Mouse (Mus musculus) embryonic facial prominence, embryonic 12.5 days (tissue): ENCODE measurements at regions not wholly inside any gene's neighbourhood (a gene's known extent, or its start where the extent isn't known, plus 50 kb on each side); places are given as distances from the start of the nearest gene placed in this dataset.

Source experiments
- ATAC-seq: fragments of 200-750 bp; cut with Nextera tagmentation; 2 replicates; pipeline ENCODE4 v1.8.0; 2017; ENCODE audit not compliant: insufficient number of reproducible peaks, insufficient read depth, low FRiP score, low TSS enrichment
- H3K27ac ChIP-seq: fragments of 300-500 bp; sonication (generic); 2 replicates; pipeline ENCODE4 v1.5.1; 2016; ENCODE audit warnings: mild to moderate bottlenecking
- H3K27me3 ChIP-seq: fragments of 300-500 bp; sonication (generic); 2 replicates; pipeline ENCODE4 v1.6.1; 2016; ENCODE audit warnings: mild to moderate bottlenecking, moderate library complexity
- H3K36me3 ChIP-seq: fragments of 300-500 bp; sonication (generic); 2 replicates; pipeline ENCODE4 v1.6.1; 2016; ENCODE audit warnings: mild to moderate bottlenecking
- H3K4me1 ChIP-seq: fragments of 300-500 bp; sonication (generic); 2 replicates; pipeline ENCODE4 v1.6.1; 2016
- H3K4me2 ChIP-seq: fragments of 300-500 bp; sonication (generic); replicated peaks from 2 replicates; pipeline ENCODE4 v1.6.1; 2016; ENCODE audit warnings: mild to moderate bottlenecking, moderate library complexity
- H3K4me3 ChIP-seq: fragments of 300-500 bp; sonication (generic); 2 replicates; pipeline ENCODE4 v1.5.1; 2016; ENCODE audit warnings: mild to moderate bottlenecking
- H3K9ac ChIP-seq: fragments of 300-500 bp; sonication (generic); 2 replicates; pipeline ENCODE4 v1.6.1; 2016; ENCODE audit warnings: mild to moderate bottlenecking, moderate library complexity
- H3K9me3 ChIP-seq: fragments of 300-500 bp; sonication (generic); 2 replicates; pipeline ENCODE4 v1.6.1; 2016; ENCODE audit warnings: mild to moderate bottlenecking, moderate library complexity
- WGBS: fragments of 180-500 bp; shearing (Covaris S2); methylation state at CpG from one replicate; pipeline ENCODE4 v1.1.7; 2016; 5-methylcytosine and 5-hydroxymethylcytosine counted together

DNA sequence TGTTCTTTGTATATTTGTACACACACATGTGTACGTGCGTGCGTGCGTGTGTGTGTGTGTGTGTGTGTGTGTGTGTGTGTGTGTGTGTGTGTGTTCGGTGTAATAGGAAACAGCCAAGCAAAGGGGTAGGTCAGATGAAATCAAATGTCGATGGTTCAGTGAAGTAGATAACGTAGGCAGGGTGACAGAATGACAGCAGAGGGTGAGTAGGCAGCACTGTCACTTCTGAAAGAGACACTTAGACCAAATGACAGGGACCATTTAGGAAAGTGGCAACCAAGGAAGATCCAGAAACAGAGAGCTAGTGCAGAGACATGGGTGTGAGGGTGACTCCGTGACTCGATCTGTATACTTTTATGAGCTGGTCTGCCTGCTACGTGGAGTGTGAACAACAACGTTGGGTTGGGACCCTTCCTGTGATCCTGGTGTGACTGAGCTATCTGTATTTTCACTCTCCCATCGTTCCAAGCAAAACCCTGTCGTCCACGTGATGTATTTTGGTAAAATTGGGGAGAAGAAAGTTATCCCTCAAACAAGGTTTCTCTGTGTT, 266.5 kb upstream of the 9630041A04Rik start:
- H3K36me3 ChIP-seq: no peaks in the 10 kb centered on the region
- H3K4me2 ChIP-seq: no peak overlapping the region
- no peak overlapping the region for H3K27ac ChIP-seq
- 85% methylated on average over 13 of the region's 14 CpGs for WGBS
- no peak overlapping the region for H3K4me3 ChIP-seq
- no peaks in the 10 kb centered on the region for H3K4me1 ChIP-seq
- no peaks in the 10 kb centered on the region for H3K9me3 ChIP-seq
- no peak overlapping the region for H3K9ac ChIP-seq
- no peak for ATAC-seq
- H3K27me3 ChIP-seq: no peaks in the 10 kb centered on the region

DNA sequence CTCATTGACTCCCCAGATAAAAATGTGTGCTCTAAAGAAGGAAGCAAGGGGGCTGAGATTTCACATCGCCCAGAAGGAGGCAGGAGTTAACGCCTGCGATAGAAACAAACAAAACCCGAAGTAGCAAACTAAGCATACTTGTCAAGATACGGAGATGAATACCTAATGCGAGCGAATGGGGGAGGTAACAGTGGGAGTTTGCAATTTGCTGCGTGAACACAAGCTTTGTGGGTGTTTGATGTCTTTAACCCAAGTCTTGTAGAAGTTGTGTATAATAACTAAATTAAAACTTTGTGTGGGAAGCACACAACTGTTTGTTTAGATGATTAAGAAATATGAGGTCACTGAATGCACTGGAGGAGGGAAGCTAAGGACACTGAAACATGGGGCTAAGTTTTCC, 269.0 kb upstream of the 9630041A04Rik start:
- WGBS: 87% methylated on average over 8 of the region's 8 CpGs
- Histone ChIP-seq H3K27ac (no peak overlapping the region), H3K9me3 (no peaks in the 10 kb centered on the region), H3K4me1 (no peaks in the 10 kb centered on the region), H3K9ac (no peak overlapping the region), H3K4me2 (no peak overlapping the region), H3K4me3 (no peak overlapping the region), H3K27me3 (no peaks in the 10 kb centered on the region), H3K36me3 (no peaks in the 10 kb centered on the region)
- no peak for ATAC-seq

DNA sequence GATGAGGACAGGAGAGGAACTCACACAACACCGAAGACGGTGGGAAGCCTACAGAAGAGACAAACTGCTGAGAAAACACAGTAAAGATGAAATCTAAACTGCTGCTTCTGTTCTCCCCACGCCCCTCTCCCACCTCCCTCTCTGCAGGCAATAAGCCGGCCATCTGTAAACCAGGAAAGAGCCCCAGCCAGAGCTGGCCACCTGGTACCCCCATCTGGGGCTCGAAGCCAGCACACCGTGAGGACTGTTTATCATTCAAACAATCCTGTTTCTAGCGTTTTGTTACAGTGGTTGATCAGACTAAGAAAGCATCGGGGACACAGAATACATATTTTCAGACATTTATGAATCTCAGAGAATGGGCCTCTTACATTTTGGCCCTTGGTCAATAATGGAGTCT, 270.0 kb upstream of the 9630041A04Rik start:
- no peaks in the 10 kb centered on the region for H3K9me3 ChIP-seq
- H3K36me3 ChIP-seq: no peaks in the 10 kb centered on the region
- no peaks in the 10 kb centered on the region for H3K4me1 ChIP-seq
- WGBS: 74% methylated on average over 8 of the region's 8 CpGs
- H3K9ac ChIP-seq: no peak overlapping the region
- no peak overlapping the region for H3K27ac ChIP-seq
- ATAC-seq: no peak
- no peak overlapping the region for H3K4me3 ChIP-seq
- H3K27me3 ChIP-seq: no peaks in the 10 kb centered on the region
- no peak overlapping the region for H3K4me2 ChIP-seq

DNA sequence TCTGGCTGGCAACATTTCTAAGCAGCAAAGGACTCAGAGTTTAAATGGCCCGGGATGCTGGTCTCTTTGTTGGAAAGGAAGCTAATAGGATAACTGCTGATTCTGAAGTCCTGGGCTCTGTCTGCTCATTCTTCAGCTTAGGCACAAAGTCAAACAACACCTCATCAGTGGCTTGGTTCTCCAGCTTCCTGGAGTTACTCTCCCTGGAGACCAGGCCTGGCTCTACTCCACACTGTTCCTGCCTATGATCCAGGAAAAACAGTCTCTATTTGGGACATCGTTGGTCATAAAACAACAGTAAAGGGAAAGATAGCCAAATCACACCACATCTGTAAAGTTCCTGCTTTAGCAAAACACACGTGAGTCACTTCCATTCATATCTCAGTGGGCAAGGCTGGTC, 271.3 kb upstream of the 9630041A04Rik start:
- ATAC-seq: no peak
- H3K27ac ChIP-seq: no peak overlapping the region
- H3K4me3 ChIP-seq: no peak overlapping the region
- no peaks in the 10 kb centered on the region for H3K27me3 ChIP-seq
- 75% methylated on average over 3 of the region's 3 CpGs for WGBS
- no peak overlapping the region for H3K4me2 ChIP-seq
- no peaks in the 10 kb centered on the region for H3K9me3 ChIP-seq
- no peak overlapping the region for H3K9ac ChIP-seq
- no peaks in the 10 kb centered on the region for H3K4me1 ChIP-seq
- no peaks in the 10 kb centered on the region for H3K36me3 ChIP-seq

DNA sequence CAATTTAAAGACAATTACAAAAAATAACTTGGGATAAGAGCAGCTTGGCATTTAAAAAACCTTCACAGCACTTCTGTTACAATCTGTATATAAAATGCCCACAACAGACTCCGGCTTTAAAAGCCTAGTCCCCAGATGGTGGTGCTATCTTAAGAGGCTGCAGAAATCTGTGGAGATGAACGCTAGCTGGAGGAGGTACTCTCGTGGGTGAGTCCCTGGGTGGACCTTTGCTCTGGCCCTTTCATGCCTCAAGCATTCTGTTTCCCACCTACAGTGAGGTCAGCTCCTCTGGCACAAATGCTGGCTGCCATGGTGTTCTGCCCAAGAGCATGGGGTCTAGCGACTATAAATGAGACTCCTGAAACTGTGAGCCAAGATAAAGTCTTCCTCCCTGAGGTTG, 280.6 kb upstream of the 9630041A04Rik start:
- no peak overlapping the region for H3K27ac ChIP-seq
- H3K9ac ChIP-seq: no peak overlapping the region
- ATAC-seq: no peak
- no peaks in the 10 kb centered on the region for H3K27me3 ChIP-seq
- H3K36me3 ChIP-seq: no peaks in the 10 kb centered on the region
- no peak overlapping the region for H3K4me3 ChIP-seq
- 89% methylated on average over 4 of the region's 4 CpGs for WGBS
- H3K9me3 ChIP-seq: no peaks in the 10 kb centered on the region
- no peaks in the 10 kb centered on the region for H3K4me1 ChIP-seq
- no peak overlapping the region for H3K4me2 ChIP-seq

DNA sequence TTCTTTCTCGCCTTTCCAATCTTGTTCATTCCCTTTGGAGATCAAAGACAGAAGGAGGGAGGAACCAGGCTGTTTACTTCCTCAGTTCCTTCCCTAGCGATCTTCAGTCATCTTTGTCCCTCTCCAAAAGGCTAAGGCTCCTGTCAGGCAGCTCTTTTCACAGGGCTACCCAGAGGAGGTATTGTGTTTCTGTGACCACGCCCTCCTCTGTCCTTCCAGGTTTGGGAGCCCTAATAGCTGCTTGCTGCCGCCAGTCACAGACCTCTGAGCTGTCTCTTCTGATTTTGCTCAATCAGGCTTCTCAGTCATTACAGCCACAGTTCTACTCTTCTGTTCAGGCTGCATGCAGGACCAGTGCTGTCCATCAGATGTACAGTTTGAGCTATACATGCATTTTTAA, 290.9 kb upstream of the 9630041A04Rik start:
- no peak overlapping the region for H3K9ac ChIP-seq
- H3K9me3 ChIP-seq: no peaks in the 10 kb centered on the region
- H3K36me3 ChIP-seq: no peaks in the 10 kb centered on the region
- no peak for ATAC-seq
- H3K27me3 ChIP-seq: no peaks in the 10 kb centered on the region
- no peak overlapping the region for H3K27ac ChIP-seq
- H3K4me1 ChIP-seq: 0 out of 2 replicates have a peak, but pooled peaks cover 3% of the 10 kb centered on the region
- 1% methylated on average over 4 of the region's 4 CpGs for WGBS
- no peak overlapping the region for H3K4me3 ChIP-seq
- no peak overlapping the region for H3K4me2 ChIP-seq

DNA sequence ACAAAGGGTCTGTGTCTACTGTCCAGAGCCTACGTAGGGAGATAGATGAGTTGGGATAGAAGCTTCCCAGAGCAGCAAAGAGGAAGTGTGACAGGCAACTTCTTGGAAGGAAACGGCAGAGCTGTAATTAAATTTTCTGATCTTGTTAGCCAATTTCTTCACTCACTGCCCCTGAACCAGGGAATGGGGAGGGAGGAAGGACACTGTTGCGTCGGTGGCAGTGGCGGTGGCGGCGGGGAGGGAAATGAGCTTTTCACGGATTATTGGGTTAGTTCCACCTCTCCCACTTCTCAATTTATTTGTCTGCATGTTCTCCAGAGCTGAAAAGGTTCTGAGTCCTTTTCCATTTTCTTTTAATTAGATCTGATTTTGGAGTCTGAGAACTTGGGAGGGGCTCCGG, 298.4 kb upstream of the 9630041A04Rik start:
- Histone ChIP-seq H3K9me3 (no peaks in the 10 kb centered on the region), H3K27ac (no peak overlapping the region), H3K9ac (no peak overlapping the region), H3K36me3 (no peaks in the 10 kb centered on the region), H3K4me3 (no peak overlapping the region), H3K4me2 (no peak overlapping the region), H3K27me3 (no peaks in the 10 kb centered on the region), H3K4me1 (no peaks in the 10 kb centered on the region; the same call in 1 of the 2 replicates)
- 35% methylated on average over 9 of the region's 9 CpGs for WGBS
- no peak for ATAC-seq

DNA sequence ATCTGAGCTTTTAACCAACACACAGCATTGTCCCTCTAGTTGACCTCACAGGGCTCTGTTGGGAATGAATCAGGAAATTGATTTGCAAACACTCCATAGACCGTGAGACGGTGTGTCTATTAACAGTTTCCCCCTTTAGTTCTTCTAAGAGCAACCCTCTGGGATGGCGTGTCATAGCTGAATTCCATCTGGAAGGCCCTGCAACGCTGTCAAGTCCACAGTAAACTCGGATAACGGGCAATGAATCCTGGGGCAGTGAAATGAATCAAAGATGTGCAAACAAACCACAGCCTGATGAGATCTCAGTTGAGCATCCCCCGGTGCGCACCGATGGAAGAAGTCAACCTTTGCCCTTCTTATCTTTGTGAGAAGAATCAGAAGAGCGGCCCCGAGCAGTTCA, 302.3 kb upstream of the 9630041A04Rik start:
- no peak for ATAC-seq
- H3K27me3 ChIP-seq: no peaks in the 10 kb centered on the region
- 81% methylated on average over 11 of the region's 11 CpGs for WGBS

DNA sequence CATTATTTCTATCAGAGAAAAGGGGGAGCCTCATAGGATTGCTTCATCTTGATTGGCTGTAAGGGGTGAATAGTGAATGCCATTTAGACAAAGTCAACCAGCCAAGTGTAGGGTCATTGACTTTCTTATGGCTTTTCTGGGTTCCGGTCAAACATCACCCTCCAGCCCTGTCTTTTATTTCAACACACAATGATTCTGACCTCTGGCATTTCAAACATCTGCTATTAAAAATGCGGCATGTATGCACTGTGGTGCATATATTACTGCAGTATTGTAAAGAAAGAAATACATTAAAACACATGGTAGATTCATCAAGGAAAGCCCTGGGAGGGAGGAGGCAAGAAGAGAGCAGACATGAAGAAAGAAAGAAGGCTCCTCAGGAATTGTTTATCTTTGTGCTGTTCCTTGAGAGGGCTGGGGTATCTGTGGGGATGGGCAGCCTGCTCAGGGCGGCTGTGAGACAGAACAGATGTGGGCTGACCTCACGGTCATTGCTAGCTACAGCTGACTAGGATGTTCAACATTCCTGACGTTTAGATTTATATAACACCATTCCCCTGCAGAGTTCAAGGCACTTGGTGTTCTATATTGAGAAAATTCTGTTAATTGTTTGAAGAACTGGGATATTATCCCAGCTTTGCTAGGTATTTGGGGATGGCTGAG, 303.5 kb upstream of the Ppp2r3a start:
- H3K9ac ChIP-seq: no peak overlapping the region
- peak; percentile 71; the same call in 1 of the 2 replicates for ATAC-seq
- H3K4me1 ChIP-seq: peaks cover 5% of the 10 kb centered on the region; the same call in 1 of the 2 replicates
- H3K4me2 ChIP-seq: no peak overlapping the region
- 30% methylated on average over 5 of the region's 5 CpGs for WGBS
- no peak overlapping the region for H3K27ac ChIP-seq
- no peaks in the 10 kb centered on the region for H3K27me3 ChIP-seq
- H3K36me3 ChIP-seq: no peaks in the 10 kb centered on the region
- no peak overlapping the region for H3K4me3 ChIP-seq
- H3K9me3 ChIP-seq: no peaks in the 10 kb centered on the region

More for the DNA sequence above, 302.3 kb upstream of the 9630041A04Rik start:
- H3K9me3 ChIP-seq: no peaks in the 10 kb centered on the region
- H3K4me2 ChIP-seq: no peak overlapping the region
- H3K27ac ChIP-seq: no peak overlapping the region
- no peak overlapping the region for H3K9ac ChIP-seq
- peaks cover 5% of the 10 kb centered on the region; the same call in 1 of the 2 replicates for H3K4me1 ChIP-seq
- no peaks in the 10 kb centered on the region for H3K36me3 ChIP-seq
- no peak overlapping the region for H3K4me3 ChIP-seq

DNA sequence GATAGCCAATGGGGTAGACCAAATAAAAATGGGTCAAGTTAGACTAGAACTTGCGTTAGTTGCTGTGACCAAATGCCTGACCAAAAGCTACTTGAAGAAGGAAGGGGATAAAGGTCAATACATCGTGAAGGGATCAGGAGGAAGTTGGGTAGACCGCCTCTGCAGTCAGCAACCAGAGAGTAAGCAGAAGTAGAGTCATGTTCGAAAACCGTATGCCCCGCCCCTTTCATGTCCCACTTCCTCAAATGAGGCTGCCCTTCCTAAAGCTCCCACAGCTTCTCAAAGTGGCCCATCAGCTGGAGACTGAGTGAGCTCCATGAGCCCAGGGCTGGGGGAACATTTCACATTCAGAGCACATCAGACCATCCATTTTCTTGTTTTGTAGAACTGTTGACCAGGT, 301.2 kb upstream of the Ppp2r3a start:
- Histone ChIP-seq H3K4me3 (no peak overlapping the region), H3K36me3 (no peaks in the 10 kb centered on the region), H3K4me2 (no peak overlapping the region), H3K27ac (no peak overlapping the region), H3K27me3 (no peaks in the 10 kb centered on the region), H3K4me1 (peaks cover 5% of the 10 kb centered on the region; the same call in 1 of the 2 replicates), H3K9me3 (no peaks in the 10 kb centered on the region), H3K9ac (no peak overlapping the region)
- no peak for ATAC-seq
- 92% methylated on average over 6 of the region's 6 CpGs for WGBS

DNA sequence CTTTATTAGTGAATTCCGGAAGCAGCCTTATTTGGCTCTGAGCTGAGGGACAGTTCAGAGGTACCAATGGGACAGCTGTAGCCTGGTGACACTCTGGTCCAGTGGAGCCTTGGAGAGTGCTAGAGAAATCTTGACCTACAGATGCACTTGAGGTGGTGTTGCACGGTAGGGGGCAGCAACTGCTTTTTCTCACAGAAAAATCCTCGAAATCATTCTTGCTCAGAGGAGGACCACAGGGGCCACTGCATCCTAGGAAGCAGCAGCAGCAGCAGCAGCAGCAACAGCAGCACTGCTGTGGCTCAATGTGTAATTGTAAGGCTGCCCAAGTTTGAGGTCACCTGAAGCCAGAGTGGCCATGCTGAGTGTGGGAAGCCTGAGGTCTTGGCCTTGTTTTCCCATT, 299.7 kb upstream of the Ppp2r3a start:
- no peak for ATAC-seq
- peaks cover 5% of the 10 kb centered on the region; the same call in 1 of the 2 replicates for H3K4me1 ChIP-seq
- no peak overlapping the region for H3K27ac ChIP-seq
- H3K27me3 ChIP-seq: no peaks in the 10 kb centered on the region
- no peak overlapping the region for H3K4me3 ChIP-seq
- no peaks in the 10 kb centered on the region for H3K36me3 ChIP-seq
- no peak overlapping the region for H3K9ac ChIP-seq
- no peaks in the 10 kb centered on the region for H3K9me3 ChIP-seq
- 54% methylated on average over 3 of the region's 3 CpGs for WGBS
- H3K4me2 ChIP-seq: no peak overlapping the region

DNA sequence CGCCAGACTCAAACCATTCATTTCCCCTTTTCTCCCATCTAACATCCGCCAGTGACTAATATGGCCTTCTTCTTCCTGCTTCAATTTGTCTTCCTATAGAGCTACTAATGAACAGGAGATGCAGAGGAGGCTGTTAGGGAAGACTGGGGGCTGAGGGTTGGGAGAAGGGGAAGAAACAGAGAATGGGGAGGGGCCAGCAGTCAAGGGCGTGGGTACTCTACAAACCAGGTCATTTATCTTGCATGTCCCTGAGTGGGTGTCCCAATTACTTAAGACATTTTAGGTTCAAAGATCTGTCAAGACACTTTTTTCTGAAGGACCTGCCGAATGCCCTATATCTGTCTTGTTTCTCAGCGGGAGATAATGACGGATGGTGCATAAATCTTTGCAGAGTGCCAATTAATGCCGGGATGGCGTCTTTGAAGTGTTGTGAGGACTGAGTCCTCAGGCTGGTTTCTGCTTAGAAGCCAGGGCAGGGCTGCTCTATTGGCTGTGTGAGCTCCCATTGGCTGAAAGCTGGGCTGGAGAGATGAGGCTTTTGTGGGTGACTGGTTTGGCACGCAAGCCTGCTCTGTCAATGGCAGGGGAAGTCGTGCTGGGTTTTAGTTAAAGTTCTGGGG, 294.7 kb upstream of the Ppp2r3a start:
- H3K9ac ChIP-seq: no peak overlapping the region
- WGBS: 67% methylated on average over 10 of the region's 10 CpGs
- no peaks in the 10 kb centered on the region for H3K9me3 ChIP-seq
- H3K27me3 ChIP-seq: no peaks in the 10 kb centered on the region
- ATAC-seq: no peak
- no peak overlapping the region for H3K4me3 ChIP-seq
- no peaks in the 10 kb centered on the region for H3K4me1 ChIP-seq
- no peak overlapping the region for H3K4me2 ChIP-seq
- H3K36me3 ChIP-seq: no peaks in the 10 kb centered on the region
- no peak overlapping the region for H3K27ac ChIP-seq
